Mouse (Mus musculus) liver, adult 2 months (tissue): ENCODE data around the gene Rgp1.

Experiments used
- CTCF ChIP-seq: fragments of 200-500 bp; IDR thresholded peaks from 2 replicates; pipeline ENCODE4 v1.5.1; 2011; ENCODE audit warnings: low read depth, low read length, control low read depth
- POLR2A ChIP-seq: fragments of 200-500 bp; IDR thresholded peaks from 2 replicates; pipeline ENCODE4 v1.6.1; 2011; ENCODE audit warnings: low read length, control low read depth; ENCODE audit not compliant: insufficient read depth; ENCODE audit errors: extremely low read depth

DNA sequence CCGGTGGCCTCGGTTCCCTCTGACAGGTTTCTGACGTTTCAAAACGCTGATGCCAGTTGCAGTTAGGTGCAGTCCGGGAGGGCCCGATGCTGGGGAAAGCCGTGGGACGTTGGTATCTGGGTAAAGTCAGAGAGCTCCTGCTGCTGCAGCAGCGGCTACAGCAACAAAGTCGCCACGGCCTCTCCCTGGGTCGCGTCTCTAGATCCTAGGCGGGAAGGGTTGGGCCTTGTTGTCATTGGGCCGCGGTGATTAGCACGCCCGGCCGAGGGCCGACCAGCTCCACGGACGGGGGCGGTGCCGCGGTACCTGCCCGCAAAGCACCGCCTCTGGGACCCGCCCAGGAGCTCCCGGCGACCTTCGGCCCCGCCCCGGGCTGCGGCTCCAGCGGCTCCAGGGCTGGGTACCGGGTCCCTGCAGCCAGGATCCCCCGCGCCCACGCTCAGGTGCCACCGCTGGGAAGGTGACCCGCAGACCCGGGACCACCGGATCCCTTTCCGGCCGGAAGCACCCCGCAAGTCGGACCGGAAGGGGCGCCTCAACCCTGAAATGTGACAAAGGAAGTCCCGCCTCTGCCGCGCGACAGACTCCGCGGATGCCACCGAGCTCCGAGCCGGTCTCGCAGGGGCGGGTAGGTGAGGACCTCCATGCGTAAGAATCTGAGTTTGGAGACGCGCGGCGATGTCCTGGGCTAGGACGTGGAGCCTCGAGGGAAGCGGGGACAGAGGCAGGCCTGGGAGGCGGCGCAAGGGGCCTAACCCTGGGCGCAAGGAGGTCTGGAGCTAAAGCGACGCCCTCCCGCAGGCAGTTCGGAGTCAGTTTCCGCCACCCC, at the start of gene Rgp1, which contains the start of gene Gba2:
- TF ChIP-seq POLR2A (peak; percentile 89), CTCF (no peak)
